Mouse (Mus musculus): ENCODE data around the gene Ccdc159.

DNA sequence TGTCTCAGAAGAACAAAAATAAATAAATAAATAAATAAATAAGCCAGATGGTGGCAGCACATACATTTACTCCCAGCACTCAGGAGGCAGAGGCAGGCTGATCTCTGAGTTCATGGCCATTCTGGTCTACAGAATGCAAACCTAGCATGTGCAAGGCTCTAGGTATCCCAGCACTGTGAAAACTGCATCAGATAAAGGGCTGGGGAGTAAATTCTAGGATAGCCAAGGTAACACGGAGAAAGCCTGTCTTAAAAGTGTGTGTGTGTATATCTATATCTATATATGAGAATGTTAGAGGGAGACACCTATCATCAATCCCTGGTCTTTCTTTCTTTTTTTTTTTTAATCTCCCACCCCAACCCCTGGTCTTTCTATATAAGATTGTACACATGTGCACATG is 1.8 kb upstream of the Ccdc159 start:
- TF ChIP-seq CTCF (IDR thresholded peaks at IDR 0.05): no peak
- TF ChIP-seq EP300 (IDR thresholded peaks at IDR 0.05): no peak

Measured in lung, postnatal 0 days (tissue).